Mouse (Mus musculus) heart, adult 2 months (tissue): ENCODE measurements around the gene Gm7534.

Source experiments
- CTCF ChIP-seq: fragments of 200-600 bp; IDR thresholded peaks from 2 replicates; pipeline ENCODE4 v1.8.1; 2022; ENCODE audit warnings: antibody characterized with exemption, mild to moderate bottlenecking, moderate library complexity
- POLR2A ChIP-seq: fragments of 200-500 bp; IDR thresholded peaks from 2 replicates; pipeline ENCODE4 v1.6.1; 2011; ENCODE audit warnings: mild to moderate bottlenecking, low read depth, low read length, control low read depth; ENCODE audit not compliant: insufficient read depth

DNA sequence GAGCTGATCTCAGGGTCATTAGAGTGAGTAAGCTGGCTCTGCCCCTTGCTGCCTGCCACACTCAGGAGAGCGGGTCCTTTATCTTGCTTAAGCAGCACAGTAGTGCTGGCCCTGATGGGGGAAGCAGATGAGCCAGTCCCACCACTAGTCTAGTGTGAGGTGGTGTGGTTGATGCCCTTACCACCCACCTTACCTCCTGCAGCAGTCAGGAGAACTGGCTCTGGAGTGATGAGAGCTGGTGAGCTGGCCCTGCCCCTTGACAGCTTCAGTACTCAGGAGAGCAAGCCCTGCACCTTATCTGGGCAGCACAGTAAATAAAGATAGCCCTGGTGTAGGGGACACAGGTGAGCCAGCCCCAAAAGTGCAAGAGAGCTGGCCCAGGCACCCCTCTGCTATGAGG, 21.7 kb downstream of the Gm7534 start:
- no peak for TF ChIP-seq CTCF
- no peak for TF ChIP-seq POLR2A
